Comparison of ENCODE assay signal across 8 mouse cellular contexts in the genomic region with DNA sequence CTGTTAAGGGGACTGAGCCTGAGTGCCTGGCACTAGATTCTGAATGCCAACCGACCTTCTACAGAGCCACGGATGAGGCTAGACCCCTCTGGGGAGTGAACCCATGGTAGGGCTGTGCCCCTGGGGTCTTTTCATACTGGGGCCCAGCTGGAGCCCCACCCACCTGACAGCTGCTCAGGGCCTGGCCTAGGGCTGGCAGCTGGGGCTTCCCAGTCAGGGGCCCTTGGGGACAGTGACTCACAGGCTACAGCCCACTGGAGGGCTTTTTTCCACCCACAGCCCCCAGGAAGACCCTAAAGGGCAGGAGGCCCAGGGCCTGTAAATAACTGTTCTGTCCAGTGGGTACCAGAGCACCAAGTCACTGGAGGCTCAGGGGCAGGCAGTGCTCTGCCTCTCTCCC.
DNase-seq lines count a peak whose midpoint lies in the region; ATAC-seq and TF ChIP-seq lines count a peak whose summit lies in the region.

No protein-coding gene starts in this region.

- TF ChIP-seq CTCF in stomach, postnatal 0 days (IDR thresholded peaks at IDR 0.05; ENCODE audit: low read depth), result no peak

- 64% methylated on average over 2 of the region's 2 CpGs for WGBS in limb, embryonic 15.5 days
- WGBS in stomach, postnatal 0 days, result 69% methylated on average over 2 of the region's 2 CpGs

- no peak overlapping the region for H3K4me2 ChIP-seq in limb, embryonic 15.5 days
- H3K4me2 ChIP-seq in stomach, postnatal 0 days (replicated peaks; ENCODE audit: low read depth), result no peak overlapping the region

- H3K36me3 ChIP-seq in limb, embryonic 15.5 days, result no peaks in the 10 kb centered on the region
- H3K36me3 ChIP-seq in stomach, postnatal 0 days (ENCODE audit: control insufficient read depth, insufficient read depth, low read length), result no peaks in the 10 kb centered on the region

- no peak overlapping the region for H3K9ac ChIP-seq in limb, embryonic 15.5 days
- 0 out of 2 replicates have a peak overlapping the region, but pooled peaks have one; percentile 8 for H3K9ac ChIP-seq in stomach, postnatal 0 days (ENCODE audit: low read length)

- intact Hi-C loops in left cerebral cortex, postnatal 4 days (cut with DNase I), result no loop called here

- no peaks in the 10 kb centered on the region for H3K27me3 ChIP-seq in limb, embryonic 15.5 days
- H3K27me3 ChIP-seq in stomach, postnatal 0 days (ENCODE audit: control insufficient read depth, insufficient read depth, low read length), result no peaks in the 10 kb centered on the region

- peaks cover 50% of the 10 kb centered on the region for H3K4me1 ChIP-seq in limb, embryonic 15.5 days
- 0 out of 2 replicates have a peak, but pooled peaks cover 7% of the 10 kb centered on the region for H3K4me1 ChIP-seq in stomach, postnatal 0 days (replicated peaks; ENCODE audit: control insufficient read depth, insufficient read depth)

- DNase-seq in cerebellum, adult 11-12 months, result peak; percentile 35
- no peak for DNase-seq in cerebellum, postnatal 25 days
- peak; percentile 40 for DNase-seq in 3134 (ENCODE audit: extremely low read depth, insufficient read length, low spot score)
- peak; percentile 53 for DNase-seq in gastrocnemius, postnatal 25 days
- no peak for DNase-seq in stomach, postnatal 0 days (ENCODE audit: low spot score)
- DNase-seq in adrenal gland, postnatal 14 days, result no peak
- DNase-seq in left cerebral cortex, postnatal 4 days, result no peak

- peak overlapping the region; percentile 78 for H3K27ac ChIP-seq in limb, embryonic 15.5 days
- peak overlapping the region; percentile 81 for H3K27ac ChIP-seq in stomach, postnatal 0 days (replicated peaks)

- ATAC-seq in limb, embryonic 15.5 days (ENCODE audit: insufficient number of reproducible peaks, low FRiP score, low TSS enrichment, low read depth), result no peak
- no peak for ATAC-seq in stomach, postnatal 0 days (ENCODE audit: low FRiP score, low TSS enrichment)

- no peak overlapping the region for H3K4me3 ChIP-seq in limb, embryonic 15.5 days
- no peak overlapping the region for H3K4me3 ChIP-seq in stomach, postnatal 0 days (ENCODE audit: low read depth, low read length)

- TF ChIP-seq EP300 in stomach, postnatal 0 days (optimal IDR thresholded peaks at IDR 0.05), result no peak

- H3K9me3 ChIP-seq in limb, embryonic 15.5 days, result no peaks in the 10 kb centered on the region
- H3K9me3 ChIP-seq in stomach, postnatal 0 days (ENCODE audit: control insufficient read depth, low read length), result no peaks in the 10 kb centered on the region

Comparison
In these comparisons a context has a peak if more than half of its experiments do, and no peak if none do; other contexts are left out.
1. DNase-seq: peak in cerebellum, adult 11-12 months (single experiment), 3134 (single experiment) and gastrocnemius, postnatal 25 days (single experiment); none in cerebellum, postnatal 25 days (0 of 2), stomach, postnatal 0 days (single experiment), adrenal gland, postnatal 14 days (single experiment) and left cerebral cortex, postnatal 4 days (single experiment).